Mouse (Mus musculus): ENCODE results near the gene 1700016D06Rik.

DNA sequence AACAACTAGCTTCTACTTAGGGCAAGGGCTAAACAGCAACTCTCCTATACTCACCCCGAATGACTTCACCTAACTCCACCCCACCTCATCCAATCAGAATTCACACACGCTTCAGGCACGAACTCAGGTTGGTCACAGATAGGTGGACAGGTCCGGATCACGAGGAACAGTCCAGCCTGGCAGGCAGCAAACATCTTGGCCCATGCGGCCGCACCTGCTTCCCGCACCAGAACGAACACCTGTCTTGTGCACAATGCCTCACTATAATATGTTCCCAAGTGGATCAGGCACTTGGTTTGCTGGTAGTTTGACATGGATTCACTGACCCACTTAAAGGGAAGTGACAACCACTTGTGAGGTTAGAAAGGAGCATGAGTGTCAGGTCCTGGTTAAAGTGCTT lies 92.0 kb downstream of the 1700016D06Rik start:
- TF ChIP-seq CTCF (IDR thresholded peaks at IDR 0.05; ENCODE audit: low read depth): no peak
- no peak for TF ChIP-seq EP300 (IDR thresholded peaks at IDR 0.05; ENCODE audit: low read depth)
